In genomic region chr3:45376501-45377390, GRCm38 (mm10) we compare ENCODE assay signal across 8 mouse cellular contexts. TPM values are rescaled to one million over a fixed set of nuclear protein-coding genes. Genes with fewer than 3 reads are reported as not detected.
DNase-seq lines count a peak whose midpoint lies in the region; ATAC-seq and TF ChIP-seq lines count a peak whose summit lies in the region.

No protein-coding gene starts in this region.

- TF ChIP-seq POLR2A in small intestine, adult 2 months (IDR thresholded peaks at IDR 0.05; ENCODE audit: low read depth, low read length) = no peak

- H3K27me3 ChIP-seq in kidney, embryonic 16.5 days (ENCODE audit: insufficient read depth, low read length) = peaks cover 58% of the 10 kb centered on the region
- peaks cover 40% of the 10 kb centered on the region for H3K27me3 ChIP-seq in lung, postnatal 0 days (replicated peaks; ENCODE audit: insufficient read depth, low read length)
- peaks cover 40% of the 10 kb centered on the region for H3K27me3 ChIP-seq in small intestine, adult 2 months (ENCODE audit: control insufficient read depth, insufficient read depth, low read length)

- no peaks in the 10 kb centered on the region for H3K9me3 ChIP-seq in kidney, embryonic 16.5 days (ENCODE audit: low read length)
- no peaks in the 10 kb centered on the region for H3K9me3 ChIP-seq in lung, postnatal 0 days (ENCODE audit: low read length)

- TF ChIP-seq EP300 in lung, postnatal 0 days (IDR thresholded peaks at IDR 0.05) = no peak

- peak overlapping the region; percentile 94 for H3K4me2 ChIP-seq in kidney, embryonic 16.5 days (replicated peaks; ENCODE audit: low read depth, low read length)
- peak overlapping the region; percentile 86 for H3K4me2 ChIP-seq in lung, postnatal 0 days (replicated peaks; ENCODE audit: low read depth, low read length)

- H3K27ac ChIP-seq in kidney, embryonic 16.5 days (ENCODE audit: low read length) = no peak overlapping the region
- no peak overlapping the region for H3K27ac ChIP-seq in lung, postnatal 0 days (ENCODE audit: low read length)
- H3K27ac ChIP-seq in small intestine, adult 2 months (ENCODE audit: insufficient read depth, low read depth, low read length) = no peak overlapping the region

- under 1% methylated on average over 53 of the region's 59 CpGs for WGBS in kidney, embryonic 16.5 days
- WGBS in lung, postnatal 0 days = under 1% methylated on average over 59 of the region's 59 CpGs
- 2% methylated on average over 59 of the region's 59 CpGs for WGBS in small intestine, adult 2 months

- H3K4me1 ChIP-seq in kidney, embryonic 16.5 days (ENCODE audit: insufficient read depth, low read length) = peaks cover 44% of the 10 kb centered on the region
- H3K4me1 ChIP-seq in lung, postnatal 0 days (ENCODE audit: insufficient read depth, low read depth, low read length) = peaks cover 28% of the 10 kb centered on the region
- peaks cover 3% of the 10 kb centered on the region; the same call in 1 of the 2 replicates for H3K4me1 ChIP-seq in small intestine, adult 2 months (ENCODE audit: control insufficient read depth, insufficient read depth, insufficient read length, low read length)

- TF ChIP-seq CTCF in lung, postnatal 0 days (IDR thresholded peaks at IDR 0.05) = no peak
- TF ChIP-seq CTCF in small intestine, adult 2 months (IDR thresholded peaks at IDR 0.05; ENCODE audit: extremely low read depth, insufficient read length, insufficient replicate concordance, low read depth, low read length) = no peak

- H3K4me3 ChIP-seq in kidney, embryonic 16.5 days (ENCODE audit: low read length) = peak overlapping the region; percentile 54
- H3K4me3 ChIP-seq in lung, postnatal 0 days (ENCODE audit: low read depth, low read length) = peak overlapping the region; percentile 50
- peak overlapping the region; percentile 49 for H3K4me3 ChIP-seq in small intestine, adult 2 months (ENCODE audit: low read depth, low read length)

- peak overlapping the region; percentile 43 for H3K9ac ChIP-seq in kidney, embryonic 16.5 days (replicated peaks; ENCODE audit: low read length)
- H3K9ac ChIP-seq in lung, postnatal 0 days (replicated peaks; ENCODE audit: low read depth) = no peak overlapping the region

- DNase-seq in layer of hippocampus, adult 8-10 months (ENCODE audit: low spot score in 2 of 2) = peak; percentile 36 to 42
- DNase-seq in layer of hippocampus, adult 9-10 months (ENCODE audit: low spot score) = no peak
- peak; percentile 48 for DNase-seq in cerebellum, adult 9-10 months
- peak; percentile 61 to 64 for DNase-seq in frontal cortex, postnatal 36 days (ENCODE audit: low spot score in 2 of 2)
- no peak for DNase-seq in lung, postnatal 0 days (ENCODE audit: low spot score)
- DNase-seq in thymus, postnatal 0 days (ENCODE audit: low spot score) = no peak

- H3K36me3 ChIP-seq in kidney, embryonic 16.5 days (ENCODE audit: insufficient read depth, low read length) = no peaks in the 10 kb centered on the region
- H3K36me3 ChIP-seq in lung, postnatal 0 days (ENCODE audit: insufficient read depth, low read length) = no peaks in the 10 kb centered on the region
- H3K36me3 ChIP-seq in small intestine, adult 2 months (ENCODE audit: control insufficient read depth, insufficient read depth, low read length) = no peaks in the 10 kb centered on the region

- ATAC-seq in kidney, embryonic 16.5 days (ENCODE audit: low FRiP score, low TSS enrichment) = 0 out of 2 replicates have a peak, but pooled peaks have one; percentile 13
- no peak for ATAC-seq in lung, postnatal 0 days

RNA-seq across cellular contexts. Expression of gene Pcdh10, which starts 1.5 kb away (rescaled TPM):
- total RNA-seq in layer of hippocampus, adult 8-10 months (2022) = 100 to 1,000 TPM in 1 of 4 experiments, 10 to 100 TPM in 3; 96.9 to 107 (median 97.2) TPM
- polyA plus RNA-seq in kidney, embryonic 16.5 days (2015; fragmentation: Nextera tagmentation; extraction: Ambion mirVana) = 0.21 and 0.46 TPM in 2 replicates
- 0.02 and 0.19 TPM in 2 replicates for polyA plus RNA-seq in lung, postnatal 0 days (2015; fragmentation: Nextera tagmentation; extraction: Ambion mirVana)
- 0.29 and 0.41 TPM in 2 replicates for polyA plus RNA-seq in small intestine, adult 2 months (2012; rRNA removed)
- polyA plus RNA-seq in thymus, postnatal 0 days (2015; fragmentation: Nextera tagmentation; extraction: Ambion mirVana) = 0.06 and 0.09 TPM in 2 replicates

Comparison
In these comparisons a context has a peak if more than half of its experiments do, and no peak if none do; other contexts are left out.
1. DNase-seq: peak in layer of hippocampus, adult 8-10 months (2 of 2), cerebellum, adult 9-10 months (single experiment) and frontal cortex, postnatal 36 days (2 of 2); none in layer of hippocampus, adult 9-10 months (single experiment), lung, postnatal 0 days (single experiment) and thymus, postnatal 0 days (single experiment).
2. Peak in every context shown above with its lines, with median percentiles within 50 percentile points of each other: H3K4me3 ChIP-seq.